Mouse (Mus musculus) layer of hippocampus, postnatal 36 days (tissue): ENCODE measurements around the gene Milr1. TPM values are rescaled to one million over a fixed set of nuclear protein-coding genes. Genes with fewer than 3 reads are reported as not detected.
"Not testable (repeated sequence)": the region's sequence is repeated elsewhere in the genome, so short reads cannot be mapped to it uniquely, and the experiment has no call there.

Source experiments
- DNase-seq, 2 experiments: peaks; one replicate each; pipeline ENCODE4 v3.0.0; 2022
- total RNA-seq, 2 experiments: library from RNA; stranded (reverse); gene quantifications; 2 replicates each; pipeline ENCODE4 v1.2.3; 2021

Milr1 gene
- total RNA-seq = not detected

DNA sequence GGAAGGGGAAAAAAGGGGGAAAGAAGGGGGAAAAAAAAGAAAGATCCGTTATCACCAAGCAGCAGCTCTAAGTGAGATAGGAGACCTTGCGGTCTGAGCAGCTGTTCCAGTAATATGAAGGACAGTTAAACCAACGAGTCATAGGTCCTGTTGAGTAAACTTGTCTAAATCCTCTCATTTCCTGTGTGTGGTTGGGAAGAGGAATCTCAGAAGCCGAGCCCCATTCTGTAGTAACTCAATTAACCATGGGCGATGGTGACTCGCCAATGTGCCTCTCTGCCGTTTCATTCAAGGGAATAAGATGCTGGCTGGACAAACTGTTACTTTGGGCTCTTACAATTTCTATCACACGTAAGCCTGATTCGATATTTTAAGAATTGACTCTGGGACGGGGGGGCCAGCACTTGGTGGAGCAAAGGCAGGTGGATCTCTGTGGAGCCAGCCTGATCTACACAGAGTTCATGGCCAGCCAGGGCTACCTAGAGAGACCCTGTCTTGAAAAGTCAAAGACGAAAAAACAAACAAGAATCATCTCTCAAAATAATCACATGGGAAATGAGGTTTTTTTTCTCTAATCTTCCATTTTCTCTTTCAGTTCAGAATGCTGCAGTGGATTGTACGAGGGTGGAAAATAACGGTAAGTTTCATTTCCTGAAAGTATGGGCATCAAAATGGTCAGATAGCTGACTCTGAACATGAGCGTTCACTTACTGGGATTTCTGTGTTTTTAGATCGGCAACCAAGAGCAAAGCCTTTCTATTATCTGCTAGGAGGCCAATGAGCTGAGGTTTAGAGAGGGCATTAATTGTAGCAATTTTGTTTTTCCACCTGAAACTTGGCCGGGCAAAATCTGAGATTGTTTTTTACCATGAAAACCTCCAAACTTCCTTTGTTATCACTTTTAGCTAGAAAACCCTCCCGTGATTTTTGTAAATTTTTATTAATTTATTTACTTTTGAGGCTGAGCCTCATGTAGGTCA lies at the start of gene Milr1:
Milr1 (plus strand) TSS at position 188 of the 980 bp plus-strand sequence.
- no peak for DNase-seq

GRCm38 (mm10) chr11:106701589-106701988 lies 49.4 kb upstream of the Milr1 start:
- no peak for DNase-seq

DNA sequence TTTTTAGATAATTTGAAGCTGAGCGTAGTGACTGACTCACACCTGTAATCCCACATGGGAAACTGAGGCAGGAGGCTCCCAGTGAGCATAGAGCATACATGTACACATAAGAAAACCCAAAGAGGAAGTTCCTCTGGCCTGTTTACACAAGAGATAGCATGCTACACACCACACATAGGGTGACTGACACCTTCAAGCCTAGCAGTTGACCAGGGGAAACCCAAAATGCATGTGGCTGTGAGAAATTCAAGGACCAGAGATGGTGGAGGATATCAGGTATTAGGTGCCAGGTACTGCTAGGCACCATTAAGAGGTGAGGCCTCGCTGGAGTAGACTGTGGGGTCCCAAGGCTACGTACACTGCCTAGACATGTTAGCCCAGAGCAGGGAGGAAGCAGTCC lies 48.4 kb upstream of the Milr1 start:
- DNase-seq = no peak

- DNase-seq = no peak
Observed at GRCm38 (mm10) chr11:106703931-106704330, 47.1 kb upstream of the Milr1 start.

DNA sequence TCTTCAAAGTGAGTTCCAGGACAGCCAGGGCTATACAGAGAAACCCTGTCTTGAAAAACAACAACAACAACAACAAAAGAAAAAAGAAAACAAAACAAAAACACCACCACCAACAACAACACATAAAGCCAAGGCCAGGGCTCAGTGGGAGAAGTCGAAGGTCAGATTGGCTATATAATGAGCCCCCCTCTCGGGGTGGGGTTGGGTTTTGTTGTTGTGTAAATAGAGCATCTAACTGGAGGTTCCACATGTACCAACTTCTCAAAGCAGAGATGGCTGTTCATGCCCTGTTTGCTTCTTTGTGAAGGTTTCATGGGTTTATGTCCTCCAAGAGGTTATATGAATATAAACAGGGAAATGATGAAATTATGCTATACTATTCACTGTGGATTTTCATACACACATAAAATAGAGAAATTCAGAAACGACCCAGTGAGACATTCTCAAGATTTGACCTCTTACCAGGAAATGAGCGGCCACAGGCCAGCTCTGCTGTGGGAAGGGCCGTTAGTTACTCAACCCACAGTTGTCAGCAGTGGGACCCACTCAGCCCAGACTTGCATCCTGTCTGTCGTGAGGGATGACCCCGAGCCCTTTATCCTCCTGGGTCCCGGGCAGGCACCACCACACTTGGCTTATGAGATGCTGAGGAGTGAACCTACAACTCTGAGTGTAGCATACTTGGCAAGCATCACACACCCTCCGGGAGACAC lies 46.5 kb upstream of the Milr1 start:
- no peak for DNase-seq

DNA sequence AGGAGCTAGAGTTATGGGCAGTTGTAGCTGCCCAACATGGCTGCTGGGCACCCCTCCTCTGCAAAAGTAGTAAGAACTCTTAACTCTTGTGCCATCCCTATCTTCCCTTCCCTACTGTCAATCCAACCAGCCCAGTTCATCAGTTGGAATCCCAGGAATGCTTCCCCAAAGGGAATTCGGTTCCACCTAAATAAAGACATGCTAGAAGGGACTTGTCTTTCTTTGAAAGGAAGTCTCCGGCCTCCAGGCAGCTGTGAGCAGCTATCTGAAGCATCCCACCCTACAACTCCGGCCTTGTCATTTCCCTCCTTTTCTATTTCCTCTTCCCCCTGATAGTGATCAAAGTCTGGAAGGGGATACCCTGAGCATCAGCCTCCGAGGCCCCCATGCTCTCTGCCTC lies 44.8 kb upstream of the Milr1 start:
- no peak for DNase-seq

DNA sequence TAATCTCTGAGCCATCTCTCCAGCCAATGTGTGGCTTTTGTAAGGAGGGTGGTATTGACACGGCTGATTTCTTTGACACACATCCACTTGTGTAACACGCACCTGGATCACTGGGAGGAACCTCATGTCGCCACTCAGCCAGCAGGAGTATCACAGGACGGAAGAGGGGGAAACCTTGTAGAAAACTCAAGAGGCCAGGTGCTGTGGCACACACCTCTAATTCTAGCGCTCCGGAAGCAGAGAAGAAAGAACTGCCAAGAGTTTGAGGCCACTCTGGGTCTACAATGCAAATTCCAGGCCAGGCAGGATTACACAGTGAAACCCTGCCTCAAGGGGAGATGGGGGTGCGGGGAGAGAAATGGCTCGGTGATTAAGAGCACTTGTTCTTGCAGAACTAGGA lies 43.9 kb upstream of the Milr1 start:
- no peak for DNase-seq

DNA sequence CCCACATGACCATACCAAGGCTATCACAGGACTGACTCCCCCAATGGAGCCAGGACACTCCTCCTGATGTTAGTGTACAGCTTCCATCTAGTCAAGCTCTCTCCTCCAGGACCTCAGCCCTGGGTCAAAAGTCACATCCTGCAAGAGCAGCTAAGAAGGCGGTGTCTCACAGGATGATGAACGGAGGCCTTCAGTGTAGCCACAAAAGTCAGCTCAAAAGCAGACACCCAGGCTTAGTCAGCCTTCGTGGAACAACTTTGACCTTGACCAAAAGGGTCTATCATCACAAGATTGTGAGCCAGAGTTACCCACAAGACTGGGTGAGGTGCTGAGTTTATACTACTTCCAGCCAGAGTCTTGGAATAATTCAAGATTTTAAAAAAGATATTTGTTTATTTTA lies 43.2 kb upstream of the Milr1 start:
- no peak for DNase-seq

DNA sequence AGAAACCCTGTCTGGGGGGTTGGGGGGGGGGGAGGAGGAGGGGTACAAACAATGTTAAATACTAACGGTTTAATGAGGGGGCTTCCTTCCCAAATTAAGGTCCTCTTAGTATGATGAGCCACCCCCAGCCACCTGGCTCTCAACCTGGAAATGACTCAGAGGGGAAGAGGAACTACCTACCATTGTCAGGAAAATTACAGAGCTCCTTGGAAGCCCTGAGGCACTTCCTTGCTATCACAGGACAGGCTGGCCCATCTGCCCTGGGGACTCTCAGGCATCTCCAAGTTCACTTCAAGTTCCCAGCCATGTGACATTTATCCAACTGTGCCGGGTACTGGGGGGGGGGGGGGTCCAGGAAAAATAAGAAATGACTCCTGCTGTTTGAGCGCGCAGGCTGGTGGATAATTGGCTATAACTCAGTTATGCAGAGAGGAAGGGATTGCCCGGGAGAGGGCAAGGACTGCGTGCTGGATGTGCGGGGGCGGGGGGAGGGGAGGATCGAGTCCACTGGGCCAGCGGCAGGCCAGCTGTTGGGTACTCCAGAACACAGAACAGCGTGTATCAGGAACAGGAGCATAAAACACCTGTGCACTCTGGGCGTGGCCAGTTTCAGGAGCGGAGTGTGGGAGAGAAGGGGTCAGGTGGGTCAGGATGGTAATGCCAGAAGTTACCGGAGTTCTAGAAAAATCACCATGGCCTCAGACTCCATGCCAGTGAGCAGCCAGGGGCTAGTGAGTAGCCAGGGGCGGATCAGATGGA lies 41.6 kb upstream of the Milr1 start:
- DNase-seq = no peak

GRCm38 (mm10) chr11:106710789-106711188 lies 40.2 kb upstream of the Milr1 start:
- no peak for DNase-seq

GRCm38 (mm10) chr11:106715066-106715465 lies 36.0 kb upstream of the Milr1 start:
- no peak for DNase-seq

- no peak for DNase-seq
Observed at GRCm38 (mm10) chr11:106716568-106716967, 34.5 kb upstream of the Milr1 start.

GRCm38 (mm10) chr11:106720379-106720778 lies 30.6 kb upstream of the Milr1 start:
- no peak for DNase-seq

- DNase-seq = no peak
Observed at GRCm38 (mm10) chr11:106722831-106723361, 28.1 kb upstream of the Milr1 start.

DNA sequence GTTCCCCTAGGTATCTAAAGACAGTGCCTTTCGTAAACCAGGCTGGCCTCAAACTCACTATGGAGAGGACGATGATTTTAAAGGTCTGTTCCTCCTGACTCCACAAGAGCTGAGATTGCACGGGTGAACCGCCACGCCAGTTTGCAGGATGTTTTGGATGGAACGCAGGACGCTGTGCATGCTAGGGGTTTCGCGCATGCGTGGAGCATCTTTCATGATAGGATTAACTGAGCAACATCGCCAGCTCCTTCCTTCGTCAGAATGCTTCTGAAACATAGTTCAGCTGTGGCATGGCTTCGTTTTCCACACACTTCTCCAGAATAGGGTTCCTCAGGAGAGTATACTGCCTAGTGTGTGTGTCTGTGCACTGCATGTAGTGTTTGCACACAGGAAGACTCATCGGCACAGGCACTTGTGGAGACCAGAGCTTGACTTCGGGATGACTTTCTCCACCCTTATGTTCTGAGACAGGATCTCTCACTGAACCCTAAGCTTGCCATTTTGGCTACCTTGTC lies 27.4 kb upstream of the Milr1 start:
- no peak for DNase-seq

- no peak for DNase-seq
Observed at GRCm38 (mm10) chr11:106724176-106724915, 26.7 kb upstream of the Milr1 start.

- not testable (repeated sequence) for DNase-seq
Observed at GRCm38 (mm10) chr11:106724916-106725235, 26.1 kb upstream of the Milr1 start.

GRCm38 (mm10) chr11:106727967-106728366 lies 23.1 kb upstream of the Milr1 start:
- DNase-seq = no peak

- no peak for DNase-seq
Observed at GRCm38 (mm10) chr11:106728402-106729366, 22.3 kb upstream of the Milr1 start.

- DNase-seq = no peak
Observed at GRCm38 (mm10) chr11:106729656-106730055, 21.4 kb upstream of the Milr1 start.
